Comparison of ENCODE assay signal across 24 mouse cellular contexts in the genomic region with DNA sequence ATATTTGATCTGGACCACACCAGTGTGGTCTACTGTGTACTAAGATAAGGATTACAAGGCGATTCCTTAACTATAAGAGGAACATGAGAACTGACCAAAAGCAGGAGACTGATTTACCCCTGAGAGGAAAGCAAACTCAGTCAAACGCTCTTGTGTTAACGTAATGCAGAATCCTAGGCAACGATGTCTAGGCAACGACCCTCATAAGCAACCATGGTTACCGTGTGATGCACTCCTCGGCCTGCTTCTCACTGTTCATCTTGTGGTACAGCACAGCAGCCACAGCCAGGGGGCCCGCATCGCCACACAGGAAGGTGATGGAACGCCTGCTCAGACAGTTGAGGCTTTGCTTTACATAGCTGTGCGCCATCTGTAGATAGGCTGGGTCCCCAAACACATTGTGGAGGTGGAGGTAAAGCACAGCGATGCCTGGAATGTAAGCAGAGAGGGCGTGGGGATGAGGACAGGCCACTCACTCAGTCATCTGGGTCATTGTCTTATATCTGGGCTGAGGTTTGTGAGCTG. TPM values are rescaled to one million over a fixed set of nuclear protein-coding genes. Genes with fewer than 3 reads are reported as not detected.
DNase-seq lines count a peak whose midpoint lies in the region; ATAC-seq and TF ChIP-seq lines count a peak whose summit lies in the region.
"Had no signal": no experiment of that assay in that cellular context is flagged by ENCODE, and none has a peak within 500 bp of the region (broad histone marks: within the 10 kb centered on the region; RNA-seq: fewer than 3 reads in every experiment).

No protein-coding gene starts in this region.

- H3K27ac ChIP-seq in lung, embryonic 14.5 days (ENCODE audit: low read depth): no peak overlapping the region
- H3K27ac ChIP-seq in stomach, postnatal 0 days (replicated peaks): no peak overlapping the region
- H3K27ac ChIP-seq: embryonic facial prominence, embryonic 15.5 days; forebrain, embryonic 10.5 days; heart, adult 2 months; hindbrain, embryonic 10.5 days had no signal

- ATAC-seq in lung, embryonic 14.5 days (ENCODE audit: insufficient read depth): peak; percentile 87
- no peak for ATAC-seq in stomach, postnatal 0 days (ENCODE audit: low FRiP score, low TSS enrichment)
- ATAC-seq in megakaryocyte, adult 5-6 weeks (ENCODE audit: poor library complexity, severe bottlenecking): no peak
- ATAC-seq: activated CD4-positive, CD25-positive, alpha-beta regulatory T cell, adult 4 months; forebrain, embryonic 14.5 days; hindbrain, embryonic 16.5 days; inflammation-experienced regulatory T-cells, adult 6 months had no signal

- H3K36me3 ChIP-seq in lung, embryonic 14.5 days (ENCODE audit: insufficient read depth): peaks cover 31% of the 10 kb centered on the region; the same call in 1 of the 2 replicates
- no peaks in the 10 kb centered on the region; the same call in 1 of the 2 replicates for H3K36me3 ChIP-seq in stomach, postnatal 0 days (ENCODE audit: control insufficient read depth, insufficient read depth, low read length)

- TF ChIP-seq EP300 in stomach, postnatal 0 days (optimal IDR thresholded peaks at IDR 0.05): no peak

- 68% methylated on average over 13 of the region's 13 CpGs for WGBS in lung, embryonic 14.5 days
- 75% methylated on average over 13 of the region's 13 CpGs for WGBS in stomach, postnatal 0 days

- no peaks in the 10 kb centered on the region for H3K27me3 ChIP-seq in lung, embryonic 14.5 days (ENCODE audit: insufficient read depth, low read length)
- no peaks in the 10 kb centered on the region for H3K27me3 ChIP-seq in stomach, postnatal 0 days (ENCODE audit: control insufficient read depth, insufficient read depth, low read length)
- H3K27me3 ChIP-seq: CH12.LX; embryonic facial prominence, embryonic 15.5 days; heart, embryonic 12.5 days had no signal

- H3K4me1 ChIP-seq in lung, embryonic 14.5 days (ENCODE audit: insufficient read depth): no peaks in the 10 kb centered on the region
- H3K4me1 ChIP-seq in stomach, postnatal 0 days (replicated peaks; ENCODE audit: control insufficient read depth, insufficient read depth): no peaks in the 10 kb centered on the region
- H3K4me1 ChIP-seq: embryonic facial prominence, embryonic 15.5 days; heart, embryonic 12.5 days; hindbrain, embryonic 10.5 days had no signal

- no peak overlapping the region for H3K9ac ChIP-seq in lung, embryonic 14.5 days
- H3K9ac ChIP-seq in stomach, postnatal 0 days (ENCODE audit: low read length): no peak overlapping the region
- H3K9ac ChIP-seq: embryonic facial prominence, embryonic 15.5 days; heart, embryonic 12.5 days had no signal

- no peaks in the 10 kb centered on the region for H3K9me3 ChIP-seq in lung, embryonic 14.5 days (ENCODE audit: low read depth, low read length)
- no peaks in the 10 kb centered on the region for H3K9me3 ChIP-seq in stomach, postnatal 0 days (ENCODE audit: control insufficient read depth, low read length)
- H3K9me3 ChIP-seq: embryonic facial prominence, embryonic 15.5 days; forebrain, embryonic 10.5 days; heart, embryonic 12.5 days; hindbrain, embryonic 10.5 days had no signal

- no peak overlapping the region for H3K4me2 ChIP-seq in lung, embryonic 14.5 days
- no peak overlapping the region for H3K4me2 ChIP-seq in stomach, postnatal 0 days (replicated peaks; ENCODE audit: low read depth)
- H3K4me2 ChIP-seq: embryonic facial prominence, embryonic 15.5 days; heart, embryonic 12.5 days had no signal

- peak; percentile 79 for DNase-seq in heart, adult 11 months
- DNase-seq in heart, adult 9 months (ENCODE audit: low spot score in 2 of 2): no peak
- peak; percentile 35 for DNase-seq in lung, embryonic 14.5 days
- DNase-seq in lung, postnatal 14 days: no peak
- peak; percentile 29 for DNase-seq in right cerebral cortex, postnatal 14 days
- DNase-seq in right cerebral cortex, adult 18-20 months: no peak
- no peak for DNase-seq in stomach, postnatal 0 days (ENCODE audit: low spot score)
- DNase-seq: adrenal gland, postnatal 14 days; cerebellum, adult 2 months; cerebellum, postnatal 14 days; embryo, embryonic 11 days; gastrocnemius, postnatal 10 days; heart, adult 2 months had no signal

- H3K4me3 ChIP-seq in lung, embryonic 14.5 days (ENCODE audit: low read depth, low read length): no peak overlapping the region
- H3K4me3 ChIP-seq in stomach, postnatal 0 days (ENCODE audit: low read depth, low read length): no peak overlapping the region
- H3K4me3 ChIP-seq: embryonic facial prominence, embryonic 15.5 days; erythroblast, embryonic 14.5 days; forebrain, embryonic 10.5 days; heart, adult 2 months; heart, embryonic 12.5 days; hindbrain, embryonic 10.5 days had no signal

- TF ChIP-seq CTCF in lung, embryonic 14.5 days (IDR thresholded peaks at IDR 0.05; ENCODE audit: low read depth): 0 out of 2 replicates have a peak, but pooled peaks have one; percentile 21
- TF ChIP-seq CTCF in stomach, postnatal 0 days (IDR thresholded peaks at IDR 0.05; ENCODE audit: low read depth): peak; percentile 3; the same call in 1 of the 2 replicates

RNA-seq across cellular contexts. Expression of a gene that starts 18.0 kb away (rescaled TPM):
- polyA plus RNA-seq in lung, embryonic 14.5 days (2014; fragmentation: Nextera tagmentation; extraction: Ambion mirVana): 96.6 and 102 TPM in 2 replicates
- 49.4 and 56.3 TPM in 2 replicates for polyA plus RNA-seq in stomach, postnatal 0 days (2015; fragmentation: Nextera tagmentation; extraction: Ambion mirVana)
- total RNA-seq in megakaryocyte, adult 5-6 weeks (2015): 18.4 and 25.0 TPM in 2 replicates
- total RNA-seq in megakaryocyte, adult 5-6 weeks (2017): 13.3 and 23.3 TPM in 2 replicates

Comparison
In these comparisons a context has a peak if more than half of its experiments do, and no peak if none do; other contexts are left out.
1. DNase-seq: peak in heart, adult 11 months (single experiment), lung, embryonic 14.5 days (single experiment) and right cerebral cortex, postnatal 14 days (single experiment); none in heart, adult 9 months (0 of 2), lung, postnatal 14 days (single experiment), right cerebral cortex, adult 18-20 months (single experiment) and stomach, postnatal 0 days (single experiment).